Mouse (Mus musculus) heart, embryonic 14.5 days (tissue): ENCODE data around the gene Pop5. TPM values are rescaled to one million over a fixed set of nuclear protein-coding genes. Genes with fewer than 3 reads are reported as not detected.

Source experiments
- ATAC-seq: fragments of 200-750 bp; cut with Nextera tagmentation; 2 replicates; pipeline ENCODE4 v1.8.0; 2017; ENCODE audit warnings: low read depth, moderate TSS enrichment; ENCODE audit not compliant: insufficient number of reproducible peaks, insufficient read depth, low FRiP score
- H3K27ac ChIP-seq, 2 experiments: fragments of 200-500 bp in 1 of 2; fragments of 300-500 bp in 1 of 2; sonication (generic) in 1 of 2; replicated peaks in 1 of 2; 2 replicates each; pipeline ENCODE4 v1.5.1; 2012 to 2014; ENCODE audit warnings: low read depth in 2 of 2, low read length in 2 of 2, control low read depth in 1 of 2, mild to moderate bottlenecking in 1 of 2, mixed read lengths in 1 of 2; ENCODE audit not compliant: control insufficient read depth in 1 of 2, insufficient read depth in 1 of 2
- H3K27me3 ChIP-seq: fragments of 300-500 bp; sonication (generic); 2 replicates; pipeline ENCODE4 v1.6.1; 2014; ENCODE audit warnings: mild to moderate bottlenecking, low read length, control low read depth; ENCODE audit not compliant: control insufficient read depth, insufficient read depth
- H3K36me3 ChIP-seq: fragments of 300-500 bp; sonication (generic); 2 replicates; pipeline ENCODE4 v1.6.1; 2014; ENCODE audit warnings: mild to moderate bottlenecking, control low read depth, low read length, mixed read lengths; ENCODE audit not compliant: control insufficient read depth, insufficient read depth
- H3K4me1 ChIP-seq, 2 experiments: fragments of 200-500 bp in 1 of 2; fragments of 300-500 bp in 1 of 2; sonication (generic) in 1 of 2; 2 replicates each; pipeline ENCODE4 v1.6.1; 2012 to 2014; ENCODE audit warnings: low read length in 2 of 2, control low read depth in 1 of 2, mixed read lengths in 1 of 2; ENCODE audit not compliant: control insufficient read depth in 2 of 2, insufficient read depth in 2 of 2
- H3K4me2 ChIP-seq: fragments of 300-500 bp; sonication (generic); 2 replicates; pipeline ENCODE4 v1.6.1; 2014; ENCODE audit warnings: mild to moderate bottlenecking, low read length
- H3K4me3 ChIP-seq, 2 experiments: fragments of 200-500 bp in 1 of 2; fragments of 300-500 bp in 1 of 2; sonication (generic) in 1 of 2; 2 replicates each; pipeline ENCODE4 v1.5.1; 2012 to 2014; ENCODE audit warnings: low read length in 2 of 2, mild to moderate bottlenecking in 2 of 2, control low read depth in 1 of 2, low read depth in 1 of 2, moderate library complexity in 1 of 2; ENCODE audit not compliant: control insufficient read depth in 1 of 2, insufficient read depth in 1 of 2
- H3K9ac ChIP-seq: fragments of 300-500 bp; sonication (generic); 2 replicates; pipeline ENCODE4 v1.6.1; 2014; ENCODE audit warnings: mild to moderate bottlenecking, low read length
- H3K9me3 ChIP-seq: fragments of 300-500 bp; sonication (generic); 2 replicates; pipeline ENCODE4 v1.6.1; 2016; ENCODE audit warnings: low read length, control low read depth; ENCODE audit not compliant: control insufficient read depth
- WGBS: fragments of 180-500 bp; shearing (Covaris S2); extraction: QIAGEN DNeasy Blood & Tissue Kit; methylation state at CpG from one replicate; pipeline ENCODE4 v1.1.7; 2014; 5-methylcytosine and 5-hydroxymethylcytosine counted together
- polyA plus RNA-seq: library from polyadenylated mRNA; unstranded; fragments of >200 nt; fragmentation: Nextera tagmentation; extraction: Ambion mirVana; gene quantifications from 2 replicates; pipeline ENCODE4 v1.2.1, GENCODE M21; 2014

Gene Pop5
- polyA plus RNA-seq, 1 experiment from 2014 or later: 66.7 TPM

DNA sequence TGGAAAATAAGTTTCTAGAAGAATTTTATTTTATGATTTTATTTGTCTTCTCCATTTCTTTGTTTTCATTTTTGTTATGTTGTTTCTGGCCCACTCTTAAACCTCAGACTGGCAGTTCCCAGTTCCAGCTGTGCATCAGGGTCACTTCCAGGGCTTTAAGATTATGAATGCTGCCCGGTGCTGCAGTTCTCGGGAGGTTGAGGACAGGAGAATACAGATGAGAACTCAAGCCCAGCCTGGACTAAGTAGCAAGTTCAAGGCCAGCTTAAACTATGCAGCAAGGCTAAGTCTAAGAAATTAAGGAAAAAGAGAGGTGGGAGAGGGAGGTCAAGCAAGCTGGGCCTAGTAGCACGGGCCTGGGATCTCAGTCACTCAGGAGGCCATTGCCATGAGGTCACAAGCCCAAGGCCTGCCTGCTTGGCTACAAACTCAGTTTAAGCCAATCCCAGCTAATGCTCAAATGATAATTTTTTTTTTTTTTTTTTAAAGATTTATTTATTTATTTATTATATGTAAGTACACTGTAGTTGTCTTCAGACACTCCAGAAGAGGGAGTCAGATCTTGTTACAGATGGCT, 31.9 kb downstream of the Pop5 start:
- Histone ChIP-seq H3K36me3 (peaks cover 36% of the 10 kb centered on the region), H3K4me1 (peaks cover 16 to 58% of the 10 kb centered on the region in 2 experiments), H3K4me3 (peak overlapping the region in 1 of 2 experiments; percentile 0; a peak in 1 of 4 replicates), H3K27ac (peak overlapping the region; percentile 50 to 59; a peak in 2 of 4 replicates), H3K27me3 (no peaks in the 10 kb centered on the region), H3K9me3 (no peaks in the 10 kb centered on the region), H3K4me2 (peak overlapping the region; percentile 40), H3K9ac (peak overlapping the region; percentile 45; the same call in 1 of the 2 replicates)
- 27% methylated on average over 3 of the region's 3 CpGs for WGBS
- no peak for ATAC-seq

DNA sequence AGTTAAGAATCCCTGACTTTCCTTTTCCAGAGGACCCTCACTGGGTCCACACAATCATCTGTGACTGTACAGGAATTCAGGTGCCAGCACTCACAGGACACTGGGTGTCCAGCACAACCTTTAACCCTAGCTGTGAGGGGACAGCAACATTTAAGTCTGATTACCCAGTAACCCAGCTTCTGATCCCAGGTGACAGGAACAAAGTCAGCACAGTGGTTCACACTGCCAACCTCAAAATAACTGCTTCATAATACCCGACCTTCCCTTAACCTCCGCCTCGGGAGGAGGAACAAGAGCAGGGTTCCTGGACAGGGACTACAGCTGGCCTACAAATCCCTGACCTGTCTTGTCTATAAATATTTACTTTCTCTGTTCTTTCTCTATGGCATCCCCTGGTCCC, 32.6 kb downstream of the Pop5 start:
- ATAC-seq: no peak
- Histone ChIP-seq H3K4me1 (peaks cover 16 to 61% of the 10 kb centered on the region in 2 experiments), H3K4me2 (peak overlapping the region; percentile 9; the same call in 1 of the 2 replicates), H3K4me3 (no peak overlapping the region), H3K36me3 (peaks cover 29% of the 10 kb centered on the region), H3K27me3 (no peaks in the 10 kb centered on the region), H3K27ac (peak overlapping the region; percentile 15 to 26; a peak in 3 of 4 replicates), H3K9ac (peak overlapping the region; percentile 45; the same call in 1 of the 2 replicates), H3K9me3 (no peaks in the 10 kb centered on the region)
- WGBS: 28% methylated on average over 3 of the region's 3 CpGs

DNA sequence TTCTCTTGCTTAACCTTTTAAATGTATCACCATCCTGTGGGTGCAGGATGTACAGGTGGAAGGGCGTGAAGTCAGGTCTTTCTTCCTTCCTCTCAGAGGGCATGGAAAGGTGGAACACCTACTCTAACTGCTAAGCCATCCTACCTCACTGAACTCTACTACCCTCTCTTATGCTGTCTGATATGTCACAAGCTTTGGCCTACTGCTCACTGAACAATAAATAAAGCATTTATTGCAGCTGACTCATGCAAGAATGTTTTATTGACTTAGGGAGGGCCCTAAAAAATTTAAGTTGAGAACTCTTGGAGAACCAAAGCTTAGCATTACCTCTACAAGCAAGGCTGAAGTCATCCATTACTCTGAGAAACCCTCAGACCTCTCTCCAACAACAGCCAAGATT, 34.3 kb downstream of the Pop5 start:
- H3K9ac ChIP-seq: peak overlapping the region; percentile 99
- H3K4me3 ChIP-seq: peak overlapping the region in 1 of 2 experiments; percentile 95; a peak in 1 of 4 replicates
- H3K9me3 ChIP-seq: no peaks in the 10 kb centered on the region
- H3K4me1 ChIP-seq: peaks cover 16 to 64% of the 10 kb centered on the region in 2 experiments
- H3K27ac ChIP-seq: no peak overlapping the region
- peak overlapping the region; percentile 73 for H3K4me2 ChIP-seq
- peaks cover 29% of the 10 kb centered on the region for H3K36me3 ChIP-seq
- ATAC-seq: no peak
- WGBS: 100% methylated on average over 1 of the region's 1 CpGs
- no peaks in the 10 kb centered on the region for H3K27me3 ChIP-seq

DNA sequence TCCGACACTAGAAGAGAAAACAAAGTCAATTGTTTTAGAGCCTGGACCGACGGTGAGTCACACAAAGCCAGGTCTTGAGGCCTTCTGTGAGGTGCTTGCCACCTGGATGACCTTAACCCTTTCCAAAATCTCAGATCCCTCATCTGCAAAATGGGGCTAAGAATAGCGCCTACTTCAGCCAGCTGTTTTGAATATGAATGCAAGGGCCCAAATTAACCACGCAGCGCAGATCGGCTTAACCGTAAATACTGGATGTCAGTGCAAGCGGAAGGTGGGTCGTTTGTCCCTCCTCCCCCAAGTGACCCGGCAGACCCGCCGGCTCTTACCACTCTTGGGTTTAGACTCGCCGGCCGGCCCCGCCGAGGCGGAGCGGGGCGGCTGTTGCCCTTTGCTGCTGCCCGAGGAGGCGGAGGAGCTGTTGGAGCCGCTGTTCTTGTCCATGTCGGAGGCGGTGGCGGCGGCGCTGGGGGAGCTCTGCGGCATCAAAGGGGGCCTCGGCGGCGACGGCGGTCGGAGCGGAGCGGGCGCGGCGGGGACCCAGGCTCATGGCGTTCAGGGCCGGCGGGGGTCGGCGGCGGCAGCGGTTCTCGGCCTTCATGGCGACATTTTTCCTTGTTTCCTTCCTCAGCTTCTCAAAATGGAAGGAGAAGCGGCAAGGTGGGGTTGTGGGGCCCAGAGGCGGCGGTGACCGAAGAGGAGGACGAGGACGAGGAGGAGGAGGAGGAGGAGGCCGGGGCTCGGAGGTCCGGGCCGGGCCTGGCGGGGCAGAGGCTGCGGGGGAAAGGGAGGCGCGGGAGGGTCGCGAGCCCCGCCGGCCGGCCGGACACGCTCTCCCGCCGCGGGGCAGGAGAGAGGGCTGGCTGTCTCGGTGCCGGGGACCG, 36.5 kb downstream of the Pop5 start:
- H3K36me3 ChIP-seq: peaks cover 22% of the 10 kb centered on the region
- no peaks in the 10 kb centered on the region for H3K9me3 ChIP-seq
- H3K27me3 ChIP-seq: no peaks in the 10 kb centered on the region
- H3K27ac ChIP-seq: peak overlapping the region; percentile 35 to 83
- peak overlapping the region; percentile 84 to 95 for H3K4me3 ChIP-seq
- 0 out of 2 replicates have a peak, but pooled peaks have one; percentile 32 for ATAC-seq
- peak overlapping the region; percentile 73 for H3K4me2 ChIP-seq
- H3K9ac ChIP-seq: peak overlapping the region; percentile 99
- under 1% methylated on average over 67 of the region's 77 CpGs for WGBS
- H3K4me1 ChIP-seq: peaks cover 10 to 48% of the 10 kb centered on the region in 2 experiments

DNA sequence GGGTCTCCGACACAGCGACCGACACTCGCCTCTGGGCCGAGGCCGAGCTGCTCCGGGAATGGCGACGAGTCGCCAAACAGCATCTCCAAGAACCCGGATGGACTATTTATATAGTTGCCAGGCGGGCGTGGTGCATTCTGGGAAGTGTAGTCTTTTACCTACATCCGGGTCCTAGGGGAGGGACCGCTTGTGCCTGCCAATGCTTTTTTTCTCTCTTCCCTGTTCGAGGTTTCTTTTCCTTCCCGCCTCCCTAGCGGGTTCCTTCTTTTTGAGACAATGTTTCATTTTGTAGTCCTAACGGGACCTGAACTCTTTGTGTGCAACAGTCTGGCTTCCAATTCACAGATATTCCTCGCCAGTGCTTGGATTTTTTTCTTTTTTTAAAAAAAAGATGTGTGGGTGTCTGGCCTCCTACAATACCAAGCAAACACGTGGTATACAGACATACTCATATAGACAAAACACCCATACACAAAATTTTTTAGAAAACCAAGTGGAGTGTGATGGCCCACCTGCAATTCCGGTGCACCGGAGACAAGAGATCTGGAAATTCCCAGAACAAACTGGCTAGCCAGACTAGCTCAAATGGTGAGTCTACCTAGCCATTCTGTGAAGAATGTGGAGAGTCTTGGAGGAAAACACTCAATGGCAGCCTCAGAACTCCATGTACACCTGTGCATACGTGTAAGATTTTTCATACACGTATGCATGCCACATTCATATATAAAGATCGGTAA, 37.3 kb downstream of the Pop5 start, which contains the start of gene Rnf10:
Rnf10 (minus strand) TSS at position 87 of the 737 bp plus-strand sequence.
- H3K4me3 ChIP-seq: peak within 1 kb of the TSS; percentile 84 to 95
- peak; percentile 79 for ATAC-seq
- H3K36me3 ChIP-seq: peaks cover 22% of the 10 kb centered on the region
- H3K27ac ChIP-seq: peak within 1 kb of the TSS; percentile 75 to 83
- no peaks in the 10 kb centered on the region for H3K27me3 ChIP-seq
- 13% methylated on average over 26 of the region's 26 CpGs for WGBS
- H3K9ac ChIP-seq: peak within 1 kb of the TSS; percentile 99
- no peaks in the 10 kb centered on the region for H3K9me3 ChIP-seq
- H3K4me2 ChIP-seq: peak within 1 kb of the TSS; percentile 73
- peaks cover 5 to 40% of the 10 kb centered on the region in 2 experiments for H3K4me1 ChIP-seq

DNA sequence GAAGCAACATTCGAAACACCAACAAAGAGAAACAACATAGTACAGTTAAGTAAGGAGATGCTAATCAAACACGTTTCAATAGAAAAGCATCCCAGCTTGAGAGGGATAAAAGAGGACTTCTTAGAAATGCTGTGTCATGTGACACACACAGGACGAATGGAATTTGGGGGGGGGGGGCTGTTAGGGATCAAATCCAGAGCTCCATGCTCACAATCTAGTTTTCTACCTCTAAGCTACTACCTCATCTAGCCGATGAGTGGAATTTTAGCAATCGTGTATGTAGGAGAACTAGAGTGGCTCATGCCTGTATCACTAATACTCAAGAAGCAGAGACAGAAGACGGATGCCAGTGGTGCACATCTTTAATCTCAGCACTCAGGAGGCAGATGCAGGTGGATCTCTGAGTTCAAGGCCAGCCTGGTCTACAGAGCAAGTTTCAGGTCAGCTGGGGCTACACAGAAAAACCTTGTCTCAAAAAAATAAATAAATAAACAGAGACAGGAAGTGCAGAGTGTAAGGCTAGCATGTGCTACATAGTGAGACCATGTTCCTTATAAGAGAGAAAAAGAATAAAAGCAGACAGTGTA, 38.0 kb downstream of the Pop5 start:
- Histone ChIP-seq H3K4me2 (peak overlapping the region; percentile 73; the same call in 1 of the 2 replicates), H3K4me1 (peaks cover 2 to 34% of the 10 kb centered on the region in 2 experiments; a peak in 3 of 4 replicates), H3K9ac (no peak overlapping the region; the same call in 1 of the 2 replicates), H3K9me3 (no peaks in the 10 kb centered on the region), H3K27ac (no peak overlapping the region), H3K27me3 (no peaks in the 10 kb centered on the region), H3K36me3 (peaks cover 22% of the 10 kb centered on the region), H3K4me3 (no peak overlapping the region)
- 68% methylated on average over 6 of the region's 6 CpGs for WGBS
- no peak for ATAC-seq

DNA sequence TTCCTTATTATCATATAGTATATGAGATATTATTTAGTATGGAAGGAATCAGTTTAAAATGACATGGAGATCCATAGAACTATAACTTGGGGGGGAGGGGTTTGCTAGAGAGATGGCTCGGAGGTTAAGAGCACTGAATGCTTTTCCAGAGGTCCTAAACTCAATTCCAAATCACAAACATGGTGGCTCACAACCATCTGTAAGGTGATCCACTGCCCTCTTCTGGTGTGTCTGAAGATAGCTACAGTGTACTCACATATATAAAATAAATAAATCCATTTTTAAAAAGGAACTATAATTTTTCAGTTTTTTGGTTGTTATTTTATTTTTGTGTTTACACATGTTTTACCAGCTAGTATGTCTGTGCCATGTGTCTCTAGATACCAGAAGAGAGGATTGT, 38.7 kb downstream of the Pop5 start:
- ATAC-seq: no peak
- H3K4me2 ChIP-seq: no peak overlapping the region

More for the DNA sequence above, 38.7 kb downstream of the Pop5 start:
- no peak overlapping the region for H3K4me3 ChIP-seq
- no peak overlapping the region for H3K9ac ChIP-seq
- 85% methylated on average over 1 of the region's 1 CpGs for WGBS
- no peak overlapping the region for H3K27ac ChIP-seq
- no peaks in the 10 kb centered on the region for H3K9me3 ChIP-seq
- H3K36me3 ChIP-seq: peaks cover 16% of the 10 kb centered on the region
- H3K4me1 ChIP-seq: peaks cover 2 to 28% of the 10 kb centered on the region in 2 experiments; a peak in 3 of 4 replicates
- no peaks in the 10 kb centered on the region for H3K27me3 ChIP-seq
